Mouse (Mus musculus) thymus, adult 18-20 months (tissue): Measurements from ENCODE around the gene Rgs6.
A peak's percentile ranks its signal among the peaks of the same experiment; 100 is the strongest.

ENCODE experiments used
- DNase-seq, 2 experiments: peaks; one replicate each; pipeline ENCODE4 v3.0.0; 2022; ENCODE audit warnings: mixed read lengths in 2 of 2

Rgs6 gene

DNA sequence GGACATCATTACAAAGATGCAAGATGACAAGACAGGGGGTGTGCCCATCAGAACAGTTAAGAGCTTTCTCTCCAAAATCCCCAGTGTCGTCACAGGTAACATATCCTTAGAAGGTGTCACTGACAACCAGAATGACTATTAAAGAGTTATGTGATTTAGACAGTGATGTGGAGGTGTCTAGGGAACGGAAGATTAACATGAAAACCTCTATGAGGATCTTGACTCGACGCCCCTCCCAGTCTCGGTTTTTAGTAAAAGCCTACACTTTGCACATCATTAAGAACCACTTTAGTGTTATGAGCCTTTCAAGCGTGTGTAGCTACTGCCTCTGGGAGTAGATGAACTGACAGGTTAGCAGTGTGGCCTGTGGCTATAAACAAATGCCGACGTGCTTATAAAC, 397.2 kb downstream of the Rgs6 start:
- no peak for DNase-seq

DNA sequence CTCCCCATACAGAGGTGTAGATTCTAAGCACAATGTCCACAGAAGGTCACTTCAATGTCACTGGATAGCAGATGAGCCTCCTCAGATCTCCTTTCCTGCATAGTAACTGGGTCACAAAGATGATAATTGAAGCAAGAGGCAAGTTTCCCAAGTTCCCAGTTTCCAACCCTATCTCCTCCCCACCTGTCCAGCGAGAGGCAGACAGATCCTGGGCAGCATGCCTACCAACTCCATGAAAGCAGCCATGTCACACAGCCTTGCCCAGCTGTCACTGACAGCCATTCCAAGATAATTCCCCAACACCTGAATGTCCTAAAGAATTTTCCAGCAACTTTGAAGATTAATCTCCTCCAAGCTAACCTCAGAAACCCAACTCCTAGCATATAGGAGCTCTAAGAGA, 399.6 kb downstream of the Rgs6 start:
- no peak for DNase-seq

DNA sequence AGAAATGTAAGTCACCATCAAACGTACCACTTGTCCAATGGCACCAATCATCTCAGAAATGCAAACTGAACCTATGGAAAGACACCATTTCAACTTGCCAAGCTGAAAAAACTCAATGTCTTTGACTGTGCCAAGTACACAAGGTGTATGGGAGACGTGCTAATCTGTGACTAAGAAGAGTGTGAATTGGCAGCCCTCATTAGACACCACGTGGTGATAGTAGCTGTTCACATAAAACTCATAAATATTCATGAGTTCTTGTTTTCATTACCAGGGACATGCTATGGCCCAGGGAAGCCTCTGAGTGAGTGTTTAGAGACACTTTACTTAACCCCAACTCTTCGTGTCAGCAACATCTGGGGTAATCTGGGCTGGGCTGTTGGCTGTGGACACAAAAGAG, 405.8 kb downstream of the Rgs6 start:
- DNase-seq = no peak

DNA sequence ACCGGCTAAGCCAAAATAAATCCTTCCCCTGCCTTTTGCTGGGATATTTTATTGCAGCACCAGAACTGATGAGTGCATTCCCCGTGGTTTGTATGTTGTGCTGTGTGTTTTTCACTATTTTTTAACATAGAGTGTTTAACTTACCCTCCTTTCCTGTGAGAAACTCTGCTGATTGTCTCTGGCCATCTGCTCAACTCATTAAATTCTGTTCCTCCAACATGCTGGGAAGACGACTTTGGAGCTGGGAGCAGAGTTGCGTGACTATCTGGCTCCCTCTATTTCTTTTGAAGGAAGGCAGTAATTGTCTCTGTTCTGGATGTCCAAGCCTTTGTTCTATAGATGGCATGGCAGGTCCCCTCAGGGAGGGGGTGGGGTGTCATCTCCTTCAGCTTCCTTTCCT, 408.7 kb downstream of the Rgs6 start:
- no peak for DNase-seq

DNA sequence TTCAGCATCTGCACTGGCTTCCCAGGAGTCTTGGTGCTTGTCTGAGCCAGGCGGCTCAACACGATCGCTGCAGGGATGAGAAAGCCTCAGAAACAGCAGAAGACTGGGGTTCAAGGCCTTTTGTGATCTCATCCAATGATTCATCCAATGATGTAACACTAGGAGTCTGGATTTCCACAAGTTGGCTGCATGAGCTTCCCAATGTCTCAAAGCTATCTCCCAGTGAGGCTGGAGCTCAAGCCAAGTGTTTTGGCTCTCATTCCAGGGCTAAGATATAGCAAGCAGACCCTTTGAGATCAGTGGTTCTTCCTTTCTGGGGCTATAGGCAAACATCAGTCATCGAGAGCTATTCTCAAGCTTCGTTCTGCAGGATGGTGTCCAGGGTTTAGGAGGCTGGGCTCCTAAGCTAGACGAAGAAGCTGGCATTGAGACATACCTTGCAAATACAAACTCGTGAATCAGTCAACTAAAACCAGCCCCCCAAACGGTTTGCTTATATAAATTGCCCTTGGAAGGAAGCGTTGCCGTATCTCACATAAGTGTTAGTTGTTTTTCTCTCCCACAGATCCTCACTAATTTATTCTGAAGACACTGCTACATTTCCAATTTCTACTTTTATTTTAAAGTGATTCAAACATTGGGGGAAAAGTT, 410.7 kb downstream of the Rgs6 start:
- DNase-seq = no peak

DNA sequence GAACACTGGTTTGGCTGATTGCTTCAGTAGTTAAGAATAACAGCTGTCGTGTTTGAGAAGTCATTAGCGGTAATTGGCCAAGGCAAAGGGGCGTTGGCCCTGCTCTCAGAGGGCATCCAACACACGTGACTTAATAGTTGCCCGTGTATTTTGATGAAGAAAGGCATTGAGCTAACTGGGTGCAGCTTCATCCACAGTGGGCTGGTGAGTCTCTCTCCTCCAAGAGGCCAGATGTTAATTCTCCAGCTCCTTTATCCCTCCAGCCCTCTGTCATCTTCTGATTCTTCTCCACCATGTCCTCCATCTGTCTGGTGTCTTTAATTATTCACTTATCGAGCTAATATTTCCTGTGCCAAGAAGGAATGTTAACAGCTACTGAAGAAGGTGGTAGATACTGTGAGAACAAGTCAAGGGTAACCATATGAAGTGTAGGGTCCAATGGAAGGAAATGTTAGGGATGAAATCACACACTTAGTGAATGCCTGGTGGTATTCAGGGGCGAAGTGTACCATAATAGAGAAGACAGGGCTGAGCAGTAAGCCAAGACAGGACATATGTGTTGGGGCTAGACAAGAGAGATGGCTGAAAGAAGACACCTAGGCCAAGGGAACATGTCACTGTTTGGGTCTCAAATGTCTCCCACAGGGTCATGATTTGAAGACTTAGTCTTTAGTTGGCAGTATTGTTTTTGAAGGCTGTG, 411.4 kb downstream of the Rgs6 start:
- DNase-seq = no peak

DNA sequence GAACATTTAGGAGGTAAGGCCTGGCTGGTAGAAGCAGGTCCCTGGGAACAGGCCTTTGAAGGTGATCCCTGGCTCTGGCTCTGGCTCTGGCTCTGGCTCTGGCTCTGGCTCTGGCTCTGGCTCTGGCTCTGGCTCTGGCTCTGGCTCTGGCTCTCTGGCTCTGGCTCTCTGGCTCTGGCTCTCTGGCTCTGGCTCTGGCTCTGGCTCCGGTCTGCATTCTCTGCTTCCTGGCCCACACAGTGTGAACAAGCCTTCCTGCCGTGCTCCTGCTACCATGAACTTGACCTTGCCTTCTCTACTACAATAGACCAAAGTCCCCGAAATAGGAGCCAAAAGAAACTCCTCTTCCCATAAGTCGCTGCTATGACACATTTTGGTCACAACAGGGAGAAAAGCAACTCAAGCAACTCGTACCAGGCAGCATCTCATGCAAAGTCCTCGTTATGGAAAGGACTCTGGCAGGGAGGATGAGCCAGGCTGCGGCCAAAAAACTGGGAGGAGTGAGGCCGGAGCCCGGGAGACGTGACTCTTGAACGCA, 412.0 kb downstream of the Rgs6 start:
- DNase-seq = no peak

DNA sequence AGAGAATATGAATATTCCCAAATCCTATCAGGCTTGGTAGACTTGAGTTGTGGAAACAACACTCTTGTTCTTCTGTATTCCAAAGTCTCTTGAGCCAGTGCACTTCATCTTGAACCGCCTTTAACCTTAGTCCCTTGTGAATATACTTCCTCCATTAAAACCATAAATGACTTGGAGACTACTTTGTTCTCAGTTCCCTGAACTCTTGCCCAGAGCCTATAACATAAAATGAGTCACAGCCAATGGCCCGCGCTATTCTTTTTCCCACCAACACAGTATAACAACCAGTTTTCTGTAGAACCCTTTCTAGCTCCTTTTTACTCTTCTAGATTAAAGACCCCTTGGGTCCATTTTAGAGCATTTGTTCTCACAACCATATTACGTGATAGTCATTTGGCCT, 412.9 kb downstream of the Rgs6 start:
- no peak for DNase-seq

DNA sequence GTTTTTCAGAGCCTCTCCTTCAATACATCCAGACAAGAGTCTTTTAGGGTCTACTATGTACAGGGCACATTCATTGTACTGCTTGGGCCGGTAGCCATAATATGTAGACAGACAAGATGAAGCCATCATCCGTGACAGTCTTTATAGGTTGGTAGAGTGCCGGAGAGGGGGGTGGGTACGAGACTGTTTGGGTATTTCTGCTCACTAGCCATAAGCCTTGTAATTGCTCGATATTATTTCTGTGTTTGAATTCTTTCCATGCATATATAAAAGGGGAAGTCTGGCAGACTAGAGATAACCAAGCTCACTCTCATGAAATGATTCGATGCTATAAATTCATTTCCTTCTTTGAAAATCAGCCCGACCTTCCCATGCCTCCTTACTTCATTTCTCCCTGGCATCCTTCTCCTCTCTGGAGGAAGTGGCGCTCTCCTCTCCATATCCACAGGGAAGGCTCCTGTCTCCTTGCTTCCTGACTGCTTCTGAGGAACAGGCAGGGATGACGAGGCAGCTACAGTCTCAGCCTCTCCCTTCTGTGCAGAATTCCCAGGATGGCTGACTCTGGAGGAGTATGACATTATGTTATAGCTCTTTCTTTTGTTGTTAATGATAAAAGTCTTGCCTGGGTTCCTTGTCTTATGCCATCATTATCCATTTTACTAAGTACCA, 416.1 kb downstream of the Rgs6 start:
- no peak for DNase-seq

DNA sequence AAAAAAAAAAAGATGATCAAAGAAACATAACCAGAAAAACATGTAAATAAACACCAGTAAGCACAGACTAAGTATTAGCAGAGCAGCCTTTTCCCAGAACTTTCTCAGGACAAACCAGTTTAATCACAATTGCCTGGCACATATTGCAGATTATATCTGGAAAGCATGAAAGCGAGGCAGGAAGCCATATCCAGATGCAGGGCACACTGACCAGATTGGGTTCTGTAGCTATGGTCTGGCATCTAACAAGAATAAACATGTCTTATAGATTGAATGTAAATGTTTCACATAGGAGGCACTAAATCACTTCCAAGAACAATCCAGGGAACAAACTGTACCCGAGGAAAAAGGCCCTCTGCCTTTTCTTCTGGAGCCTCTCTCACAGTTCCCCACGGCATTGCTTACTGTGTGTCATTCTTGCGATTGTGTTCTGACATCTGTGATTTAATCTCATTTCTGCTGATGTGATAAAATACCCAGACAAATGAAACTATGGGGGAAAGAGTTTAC, 423.0 kb downstream of the Rgs6 start:
- no peak for DNase-seq

DNA sequence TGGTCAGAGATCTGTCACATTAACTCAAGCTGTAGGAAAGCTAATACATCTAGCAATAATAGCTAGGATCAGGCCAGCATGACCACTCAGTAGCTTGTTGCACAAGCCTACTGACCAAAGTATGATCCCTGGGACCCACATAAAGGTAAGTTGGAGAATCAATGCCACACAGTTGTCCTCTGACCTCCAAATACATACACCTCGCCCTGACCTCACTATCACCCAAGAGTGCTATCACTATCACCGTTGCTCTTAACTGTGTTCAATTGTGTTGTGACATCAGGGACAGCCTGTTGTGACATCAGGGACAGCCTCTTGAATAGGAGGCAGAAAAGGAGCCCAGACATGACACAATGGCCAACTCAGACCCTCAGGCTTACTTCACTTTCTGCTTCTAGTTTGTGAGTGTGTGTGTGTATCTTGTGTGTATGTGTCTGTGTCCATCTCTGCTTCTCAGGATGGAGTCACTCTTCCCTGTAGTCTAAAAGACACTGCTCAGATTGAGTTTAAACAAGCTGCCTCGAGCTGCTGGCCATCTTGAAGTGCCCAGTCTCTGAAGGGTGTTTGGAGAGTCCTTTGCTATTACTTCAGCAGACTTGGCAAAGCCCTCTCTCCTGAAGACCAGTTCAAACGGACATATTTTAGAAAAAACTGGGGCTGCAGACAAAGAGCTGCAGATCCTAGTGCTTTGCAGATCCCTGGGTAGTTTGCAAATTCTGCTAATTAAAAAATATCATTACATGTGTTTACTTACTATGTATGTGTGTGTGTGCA, 426.0 kb downstream of the Rgs6 start:
- DNase-seq = no peak

DNA sequence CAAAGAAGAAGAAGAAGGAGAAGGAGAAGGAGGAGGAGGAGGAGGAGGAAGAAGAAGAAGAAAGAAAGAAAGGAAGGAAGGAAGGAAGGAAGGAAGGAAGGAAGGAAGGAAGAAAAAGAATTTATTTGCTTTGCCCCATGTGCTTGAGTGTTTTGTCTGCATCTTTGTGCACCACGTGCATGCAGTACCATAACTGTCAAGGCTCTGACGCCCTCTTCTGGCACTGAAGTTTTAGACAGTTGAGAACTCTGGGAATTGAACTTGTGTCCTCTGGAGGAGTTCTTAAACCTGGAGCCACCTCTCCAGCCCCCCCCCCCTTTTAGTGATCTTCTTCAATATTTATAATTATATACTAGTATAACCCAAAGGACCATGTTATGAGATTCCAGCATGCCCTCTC, 426.8 kb downstream of the Rgs6 start:
- DNase-seq = no peak

DNA sequence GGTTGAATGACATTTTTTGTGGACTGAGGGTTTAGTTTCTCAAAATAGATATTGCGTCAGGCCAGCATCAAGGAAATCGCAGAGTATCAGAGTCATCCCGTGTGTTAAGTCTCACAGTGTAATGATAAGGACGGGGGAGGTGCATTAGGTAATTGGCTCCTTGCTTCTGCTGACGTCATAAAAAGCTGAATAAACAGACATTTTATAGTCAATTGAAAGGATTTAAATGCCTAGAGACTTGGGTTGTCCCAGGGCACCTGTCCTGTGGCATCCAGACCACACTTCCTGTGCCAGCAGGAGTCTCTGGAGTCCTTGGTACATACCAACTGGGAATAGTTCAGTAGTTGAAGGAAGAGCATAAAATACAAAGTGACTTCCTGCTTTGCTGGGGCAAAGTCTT, 427.3 kb downstream of the Rgs6 start:
- DNase-seq = no peak

DNA sequence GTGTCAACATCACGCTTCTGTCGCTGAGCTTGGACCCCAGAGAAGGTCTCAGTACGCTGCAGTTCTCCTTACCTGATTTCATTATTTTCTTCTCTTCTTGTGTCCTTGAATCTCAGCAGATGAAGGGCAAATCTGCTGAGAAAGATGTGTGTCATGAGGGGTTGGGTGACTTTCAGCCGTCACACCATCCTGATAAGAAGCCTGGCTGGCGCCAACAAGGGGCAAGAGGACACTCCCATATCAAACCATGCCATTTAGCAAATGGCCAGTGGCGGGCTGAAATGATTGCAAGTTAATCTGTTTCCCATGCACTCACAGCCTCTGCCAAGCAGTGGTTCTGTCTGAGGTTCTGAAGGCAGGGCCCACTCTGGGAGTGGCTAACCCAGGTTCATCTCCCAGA, 428.4 kb downstream of the Rgs6 start:
- no peak for DNase-seq

DNA sequence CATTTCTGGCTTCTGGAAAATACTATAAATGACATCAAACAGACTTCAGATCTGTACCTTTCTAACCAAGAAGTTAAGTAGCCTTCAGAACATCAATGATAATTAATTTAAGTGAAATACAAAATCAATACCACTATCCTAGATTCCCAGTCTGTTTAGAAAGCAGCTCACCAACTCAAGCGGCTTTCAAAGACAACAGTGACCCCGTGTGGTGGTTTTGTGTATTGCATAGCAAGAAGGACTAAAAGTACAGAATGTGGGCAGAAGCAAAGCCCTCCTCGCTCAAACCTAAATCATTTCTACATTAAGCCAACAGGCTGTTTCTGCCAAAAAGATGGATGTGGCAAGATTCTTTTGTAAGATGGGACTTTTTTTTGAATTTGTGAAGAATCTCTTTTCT, 429.9 kb downstream of the Rgs6 start:
- DNase-seq = peak in 1 of 2 experiments; percentile 17

DNA sequence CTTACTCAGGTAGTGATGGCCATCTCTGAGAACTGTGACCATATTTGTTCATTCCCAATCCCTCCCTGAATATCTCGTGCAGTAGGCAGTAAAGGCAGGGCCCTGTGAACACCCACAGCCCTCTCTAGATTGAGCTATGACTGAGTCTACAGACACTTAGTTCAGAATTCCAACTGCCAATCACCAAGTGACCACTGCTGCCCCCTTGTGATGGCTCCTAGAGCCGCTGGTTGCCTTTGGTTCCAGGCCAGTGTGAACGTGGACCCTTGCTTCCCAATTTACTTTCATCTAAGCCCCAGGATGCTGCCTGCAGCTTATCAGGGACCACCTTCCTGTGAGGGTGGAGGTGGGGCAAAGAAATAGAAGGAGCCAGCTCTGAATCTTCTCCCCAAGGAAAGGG, 438.9 kb downstream of the Rgs6 start:
- no peak for DNase-seq

DNA sequence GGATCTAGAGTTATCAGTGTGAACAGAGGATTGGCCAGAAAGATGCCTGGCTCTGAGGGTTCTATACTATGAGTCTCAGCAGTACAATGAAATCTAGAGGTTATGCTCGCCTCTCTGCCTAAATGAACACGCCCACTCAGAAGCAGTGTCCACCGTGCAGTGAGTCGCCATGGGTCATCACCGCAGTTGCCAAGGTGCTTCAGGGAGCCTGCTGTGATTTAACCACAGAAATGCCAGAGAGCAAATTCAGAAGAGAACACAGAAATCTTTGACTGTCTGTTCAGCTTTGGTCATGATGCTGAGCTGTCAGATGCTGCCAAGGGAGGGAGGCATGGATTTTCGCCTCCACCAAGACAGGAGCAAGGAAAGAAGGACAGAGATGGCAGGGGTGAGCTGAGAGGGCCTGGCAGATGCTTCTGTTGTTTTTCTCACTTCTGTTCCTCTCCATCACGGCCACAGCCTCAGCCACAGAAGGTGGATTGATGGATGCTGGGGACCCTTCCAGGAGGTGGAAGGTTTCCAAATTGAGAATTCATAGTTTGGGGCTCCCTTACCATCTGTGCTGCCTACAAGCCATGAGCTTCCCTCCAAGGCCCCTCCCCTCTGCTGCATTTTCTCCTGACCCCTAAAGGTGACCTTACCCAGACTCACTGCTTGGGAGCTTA, 445.2 kb downstream of the Rgs6 start:
- DNase-seq = no peak

DNA sequence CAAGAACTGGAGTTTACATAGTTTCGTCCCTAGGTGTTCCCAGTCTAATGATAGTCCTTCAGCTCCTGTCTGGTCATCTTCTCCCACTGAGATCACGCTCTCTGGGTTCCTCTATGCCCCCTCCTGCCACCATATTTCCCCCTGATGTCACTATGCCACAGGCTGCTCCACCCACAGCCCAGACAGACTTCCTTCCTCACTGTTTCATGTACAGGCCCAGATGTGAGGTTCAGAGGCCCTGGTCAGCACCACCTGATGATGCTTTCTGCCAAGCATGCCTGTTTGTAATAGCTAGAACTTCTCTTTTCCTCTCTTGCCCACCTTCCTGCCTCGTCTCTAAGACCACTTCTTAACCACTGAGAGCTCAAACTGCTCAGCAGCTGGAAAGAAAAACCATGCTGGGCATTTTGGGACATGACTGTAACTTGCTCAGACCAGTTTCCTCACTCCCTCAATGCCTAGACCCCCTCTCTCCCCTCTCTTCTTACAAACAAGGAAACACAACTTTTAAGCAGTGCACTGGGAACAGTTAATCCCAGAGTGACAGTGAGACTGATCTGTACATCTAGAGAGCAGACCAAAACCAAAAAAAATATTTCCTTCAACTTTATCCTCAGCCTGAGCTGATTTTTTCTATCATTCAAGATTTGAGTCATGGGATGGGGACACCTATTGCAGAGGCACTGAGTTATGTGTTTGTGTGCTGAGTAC, 446.9 kb downstream of the Rgs6 start:
- DNase-seq = no peak

DNA sequence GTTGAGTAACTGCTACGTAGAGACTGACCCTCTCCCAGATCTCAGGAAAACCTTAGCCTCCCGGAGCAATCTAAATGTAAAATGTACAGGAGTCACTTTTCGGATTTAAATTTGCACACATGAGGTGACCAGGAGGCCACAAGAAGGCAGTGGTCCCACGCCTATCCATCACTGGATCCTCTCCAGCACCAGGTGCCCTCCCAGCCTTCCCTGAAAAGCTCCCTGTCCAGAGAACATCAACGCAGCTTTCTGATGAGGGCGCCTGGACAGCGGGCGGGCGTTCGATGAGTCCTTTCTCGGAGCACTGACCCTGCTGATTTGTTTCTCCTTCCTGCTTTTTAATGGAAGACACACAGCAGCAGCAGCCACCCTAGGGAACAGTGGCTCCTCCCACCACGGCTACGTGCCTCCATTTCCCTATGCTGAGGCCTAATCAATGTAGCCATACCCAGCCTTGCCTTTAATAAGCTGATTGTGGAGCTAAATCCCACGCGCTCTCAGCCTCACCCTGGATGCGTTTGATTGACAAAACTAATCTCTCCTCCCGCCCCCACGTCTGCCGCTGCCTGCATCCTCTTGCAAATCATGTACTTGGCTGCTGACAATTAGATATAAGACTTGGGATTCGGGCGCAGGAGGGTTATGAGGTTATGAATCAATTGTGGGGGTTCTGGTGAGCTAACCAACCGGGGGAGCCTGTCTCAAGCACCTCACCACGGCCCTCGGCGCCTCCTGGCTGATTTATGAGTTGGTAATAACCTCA, 449.9 kb downstream of the Rgs6 start:
- no peak for DNase-seq

DNA sequence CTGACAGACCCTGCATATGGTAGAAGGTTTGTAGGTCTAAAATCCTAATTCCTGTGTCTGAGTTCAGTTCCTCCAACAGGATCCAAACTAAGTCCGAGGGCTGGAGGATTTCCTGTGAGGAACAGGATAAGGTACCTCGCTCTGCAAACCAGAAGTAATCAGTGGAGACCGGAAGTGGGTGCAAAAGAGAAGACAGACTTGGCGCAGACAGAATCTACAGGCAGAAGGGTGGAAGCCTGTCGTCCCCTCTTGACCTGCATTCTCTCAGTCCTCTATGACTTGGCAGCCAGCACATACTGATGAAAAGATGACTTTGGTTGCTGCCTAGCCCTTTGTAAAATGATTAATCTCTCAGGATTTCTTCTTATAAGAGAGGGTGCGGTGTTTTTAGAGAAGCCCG, 450.7 kb downstream of the Rgs6 start:
- DNase-seq = no peak

DNA sequence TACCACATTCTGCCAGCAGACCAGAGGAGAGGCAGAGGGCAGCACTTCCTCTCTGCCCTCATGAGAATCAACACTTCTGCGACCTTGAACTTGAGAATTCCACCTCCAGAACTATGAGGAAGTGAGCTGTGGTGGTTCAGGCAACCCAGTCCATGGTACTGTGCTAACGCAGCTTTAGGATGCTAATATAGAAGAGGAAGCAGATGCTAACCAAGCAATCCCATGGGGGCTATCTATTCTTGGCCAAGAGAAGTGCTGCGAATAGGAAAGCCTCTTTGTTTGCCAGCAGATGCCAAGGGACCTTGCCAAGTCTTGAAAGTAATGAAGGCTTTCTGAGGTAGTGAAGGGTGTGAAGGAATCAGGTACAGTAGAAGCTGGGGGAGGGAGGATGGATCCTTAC, 451.8 kb downstream of the Rgs6 start:
- DNase-seq = no peak
